Comparison of ENCODE assay signal across 7 mouse cellular contexts in the genomic region with DNA sequence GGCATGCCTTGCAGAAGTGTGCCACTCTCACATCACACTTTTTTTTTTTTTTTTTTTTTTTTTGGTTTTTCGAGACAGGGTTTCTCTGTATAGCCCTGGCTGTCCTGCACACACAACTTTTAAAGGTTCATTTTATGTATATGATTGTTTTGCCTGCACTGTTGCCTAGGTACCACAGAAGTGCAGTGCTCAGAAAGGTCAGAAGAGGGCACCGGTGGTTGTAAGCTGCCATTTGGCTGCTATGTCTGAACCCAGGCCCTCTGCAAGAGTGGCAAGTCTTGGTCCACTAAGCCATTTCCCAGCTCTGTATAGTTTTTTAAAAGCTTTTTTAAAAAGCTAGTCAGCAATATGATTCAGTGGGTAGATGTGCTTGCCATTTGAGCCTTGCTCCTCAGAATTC. TPM values are rescaled to one million over a fixed set of nuclear protein-coding genes. Genes with fewer than 3 reads are reported as not detected.
DNase-seq lines count a peak whose midpoint lies in the region; ATAC-seq and TF ChIP-seq lines count a peak whose summit lies in the region.

No protein-coding gene starts in this region.

- intact Hi-C loops in gastrocnemius, postnatal 14 days (cut with DNase I; ENCODE audit: low total_unique reads): no loop called here

- no peak overlapping the region for H3K9ac ChIP-seq in midbrain, embryonic 14.5 days (replicated peaks; ENCODE audit: low read length)
- H3K9ac ChIP-seq in midbrain, embryonic 16.5 days (ENCODE audit: low read depth, low read length): no peak overlapping the region
- no peak overlapping the region for H3K9ac ChIP-seq in liver, embryonic 14.5 days (replicated peaks)
- H3K9ac ChIP-seq in midbrain, embryonic 15.5 days: no peak overlapping the region

- H3K36me3 ChIP-seq in midbrain, embryonic 14.5 days (ENCODE audit: control insufficient read depth, insufficient read depth, low read length): peaks cover 14% of the 10 kb centered on the region
- 0 out of 2 replicates have a peak, but pooled peaks cover 5% of the 10 kb centered on the region for H3K36me3 ChIP-seq in midbrain, embryonic 16.5 days (ENCODE audit: control insufficient read depth, insufficient read depth, low read length)
- H3K36me3 ChIP-seq in liver, embryonic 14.5 days (replicated peaks; ENCODE audit: control insufficient read depth, insufficient read depth, low read depth): no peaks in the 10 kb centered on the region; the same call in 1 of the 2 replicates
- 0 out of 2 replicates have a peak, but pooled peaks cover 5% of the 10 kb centered on the region for H3K36me3 ChIP-seq in midbrain, embryonic 15.5 days (replicated peaks)

- 56% methylated on average over 2 of the region's 2 CpGs for WGBS in midbrain, embryonic 14.5 days
- 38% methylated on average over 2 of the region's 2 CpGs for WGBS in midbrain, embryonic 16.5 days
- 17% methylated on average over 2 of the region's 2 CpGs for WGBS in liver, embryonic 14.5 days (ENCODE audit: insufficient replicate concordance)
- WGBS in midbrain, embryonic 15.5 days: 34% methylated on average over 2 of the region's 2 CpGs

- peak; percentile 62 for TF ChIP-seq CTCF in liver, embryonic 14.5 days (IDR thresholded peaks at IDR 0.05; ENCODE audit: low read depth)

- peaks cover 14% of the 10 kb centered on the region for H3K4me1 ChIP-seq in midbrain, embryonic 14.5 days (ENCODE audit: control insufficient read depth, insufficient read depth, low read length)
- H3K4me1 ChIP-seq in midbrain, embryonic 16.5 days (ENCODE audit: control insufficient read depth, insufficient read depth, low read length): peaks cover 18% of the 10 kb centered on the region
- peaks cover 0 to 20% of the 10 kb centered on the region in 2 experiments for H3K4me1 ChIP-seq in liver, embryonic 14.5 days (replicated peaks; ENCODE audit: control insufficient read depth in 2 of 2, insufficient read depth in 2 of 2, low read length in 1 of 2)
- H3K4me1 ChIP-seq in midbrain, embryonic 15.5 days: peaks cover 22% of the 10 kb centered on the region

- H3K27me3 ChIP-seq in midbrain, embryonic 14.5 days (ENCODE audit: control insufficient read depth, insufficient read depth, low read length): no peaks in the 10 kb centered on the region
- H3K27me3 ChIP-seq in midbrain, embryonic 16.5 days (ENCODE audit: control insufficient read depth, insufficient read depth, low read depth, low read length): no peaks in the 10 kb centered on the region
- H3K27me3 ChIP-seq in liver, embryonic 14.5 days (ENCODE audit: control insufficient read depth, insufficient read depth, low read length): no peaks in the 10 kb centered on the region
- H3K27me3 ChIP-seq in midbrain, embryonic 15.5 days (replicated peaks): no peaks in the 10 kb centered on the region

- TF ChIP-seq EP300 in liver, embryonic 14.5 days (IDR thresholded peaks at IDR 0.05; ENCODE audit: low read depth): no peak

- no peak overlapping the region for H3K4me2 ChIP-seq in midbrain, embryonic 14.5 days (ENCODE audit: low read length)
- no peak overlapping the region for H3K4me2 ChIP-seq in midbrain, embryonic 16.5 days (ENCODE audit: low read length)
- no peak overlapping the region for H3K4me2 ChIP-seq in liver, embryonic 14.5 days (ENCODE audit: low read depth)
- H3K4me2 ChIP-seq in midbrain, embryonic 15.5 days: no peak overlapping the region

- no peak overlapping the region for H3K27ac ChIP-seq in midbrain, embryonic 14.5 days (replicated peaks; ENCODE audit: low read depth, low read length)
- no peak overlapping the region for H3K27ac ChIP-seq in midbrain, embryonic 16.5 days (ENCODE audit: low read length)
- H3K27ac ChIP-seq in liver, embryonic 14.5 days: no peak overlapping the region
- H3K27ac ChIP-seq in midbrain, embryonic 15.5 days: no peak overlapping the region

- no peak overlapping the region for H3K4me3 ChIP-seq in midbrain, embryonic 14.5 days (replicated peaks; ENCODE audit: low read depth, low read length)
- no peak overlapping the region for H3K4me3 ChIP-seq in midbrain, embryonic 16.5 days (ENCODE audit: low read depth, low read length)
- no peak overlapping the region for H3K4me3 ChIP-seq in liver, embryonic 14.5 days (ENCODE audit: insufficient read depth in 1 of 2, low read depth in 2 of 2, low read length in 2 of 2)
- H3K4me3 ChIP-seq in midbrain, embryonic 15.5 days: no peak overlapping the region

- H3K9me3 ChIP-seq in midbrain, embryonic 14.5 days (ENCODE audit: control insufficient read depth, low read length): no peaks in the 10 kb centered on the region
- no peaks in the 10 kb centered on the region for H3K9me3 ChIP-seq in midbrain, embryonic 16.5 days (replicated peaks; ENCODE audit: control insufficient read depth, low read length, poor library complexity, severe bottlenecking)
- H3K9me3 ChIP-seq in liver, embryonic 14.5 days (ENCODE audit: control insufficient read depth, low read length): no peaks in the 10 kb centered on the region
- H3K9me3 ChIP-seq in midbrain, embryonic 15.5 days: no peaks in the 10 kb centered on the region

- peak; percentile 48 for DNase-seq in midbrain, embryonic 14.5 days
- peak; percentile 58 for DNase-seq in ZHBTc4 (ENCODE audit: low read depth, low spot score)
- DNase-seq in liver, embryonic 14.5 days (ENCODE audit: low read depth in 3 of 3, low spot score in 3 of 3): peak in 2 of 3 experiments; percentile 22 to 37
- peak; percentile 60 for DNase-seq in thymus, postnatal 25 days
- DNase-seq in gastrocnemius, postnatal 14 days: no peak

- ATAC-seq in midbrain, embryonic 14.5 days (ENCODE audit: low FRiP score, low TSS enrichment): no peak
- ATAC-seq in midbrain, embryonic 16.5 days: no peak
- ATAC-seq in liver, embryonic 14.5 days (ENCODE audit: insufficient read depth): no peak
- ATAC-seq in midbrain, embryonic 15.5 days (replicated peaks): no peak

RNA-seq across cellular contexts. Expression of a gene that starts 5.6 kb away (rescaled TPM):
- 19.4 and 20.5 TPM in 2 replicates for polyA plus RNA-seq in midbrain, embryonic 14.5 days (2014; fragmentation: Nextera tagmentation; extraction: Ambion mirVana)
- polyA plus RNA-seq in midbrain, embryonic 16.5 days (2015; fragmentation: Nextera tagmentation; extraction: Ambion mirVana): 24.9 and 26.9 TPM in 2 replicates
- 6.1 and 6.6 TPM in 2 replicates for polyA plus RNA-seq in liver, embryonic 14.5 days (2012; rRNA removed)
- polyA plus RNA-seq in liver, embryonic 14.5 days (2014; fragmentation: Nextera tagmentation; extraction: Ambion mirVana): 7.7 and 9.0 TPM in 2 replicates
- total RNA-seq in gastrocnemius, postnatal 14 days (2021): 1 to 10 TPM; 4.6 to 5.8 TPM
- polyA plus RNA-seq in midbrain, embryonic 15.5 days (2015; fragmentation: Nextera tagmentation; extraction: Ambion mirVana): 27.0 and 29.2 TPM in 2 replicates

RNA-seq across cellular contexts. Expression of a gene that starts 5.7 kb away (rescaled TPM):
- polyA plus RNA-seq in midbrain, embryonic 14.5 days (2014; fragmentation: Nextera tagmentation; extraction: Ambion mirVana): 68.8 and 86.9 TPM in 2 replicates
- polyA plus RNA-seq in midbrain, embryonic 16.5 days (2015; fragmentation: Nextera tagmentation; extraction: Ambion mirVana): 58.6 and 59.0 TPM in 2 replicates
- 14.6 and 15.3 TPM in 2 replicates for polyA plus RNA-seq in liver, embryonic 14.5 days (2012; rRNA removed)
- 17.0 and 21.9 TPM in 2 replicates for polyA plus RNA-seq in liver, embryonic 14.5 days (2014; fragmentation: Nextera tagmentation; extraction: Ambion mirVana)
- total RNA-seq in gastrocnemius, postnatal 14 days (2021): 10 to 100 TPM; 41.4 to 44.5 TPM
- polyA plus RNA-seq in midbrain, embryonic 15.5 days (2015; fragmentation: Nextera tagmentation; extraction: Ambion mirVana): 68.0 and 68.8 TPM in 2 replicates

RNA-seq across cellular contexts. Expression of a gene that starts 17.8 kb away (rescaled TPM):
- 162 and 179 TPM in 2 replicates for polyA plus RNA-seq in midbrain, embryonic 14.5 days (2014; fragmentation: Nextera tagmentation; extraction: Ambion mirVana)
- 129 and 137 TPM in 2 replicates for polyA plus RNA-seq in midbrain, embryonic 16.5 days (2015; fragmentation: Nextera tagmentation; extraction: Ambion mirVana)
- polyA plus RNA-seq in liver, embryonic 14.5 days (2012; rRNA removed): 17.0 and 20.6 TPM in 2 replicates
- 17.7 and 22.6 TPM in 2 replicates for polyA plus RNA-seq in liver, embryonic 14.5 days (2014; fragmentation: Nextera tagmentation; extraction: Ambion mirVana)
- total RNA-seq in gastrocnemius, postnatal 14 days (2021): 10 to 100 TPM; 42.5 to 49.8 TPM
- 158 and 163 TPM in 2 replicates for polyA plus RNA-seq in midbrain, embryonic 15.5 days (2015; fragmentation: Nextera tagmentation; extraction: Ambion mirVana)

RNA-seq across cellular contexts. Expression of a gene that starts 51.5 kb away (rescaled TPM):
- 34.7 and 42.0 TPM in 2 replicates for polyA plus RNA-seq in midbrain, embryonic 14.5 days (2014; fragmentation: Nextera tagmentation; extraction: Ambion mirVana)
- 22.5 and 27.4 TPM in 2 replicates for polyA plus RNA-seq in midbrain, embryonic 16.5 days (2015; fragmentation: Nextera tagmentation; extraction: Ambion mirVana)
- 25.6 and 26.4 TPM in 2 replicates for polyA plus RNA-seq in liver, embryonic 14.5 days (2012; rRNA removed)
- 13.6 and 17.1 TPM in 2 replicates for polyA plus RNA-seq in liver, embryonic 14.5 days (2014; fragmentation: Nextera tagmentation; extraction: Ambion mirVana)
- total RNA-seq in gastrocnemius, postnatal 14 days (2021): 10 to 100 TPM; 62.8 to 68.0 TPM
- 46.7 and 49.3 TPM in 2 replicates for polyA plus RNA-seq in midbrain, embryonic 15.5 days (2015; fragmentation: Nextera tagmentation; extraction: Ambion mirVana)
